15 mouse cellular contexts compared by ENCODE assay signal in genomic region chr3:105520446-105520845, GRCm38 (mm10).
DNase-seq lines count a peak whose midpoint lies in the region; ATAC-seq and TF ChIP-seq lines count a peak whose summit lies in the region.
"Had no signal": no experiment of that assay in that cellular context is flagged by ENCODE, and none has a peak within 500 bp of the region (broad histone marks: within the 10 kb centered on the region; RNA-seq: fewer than 3 reads in every experiment).

No protein-coding gene starts in this region.

- H3K27me3 ChIP-seq in forebrain, embryonic 13.5 days = no peaks in the 10 kb centered on the region
- no peaks in the 10 kb centered on the region for H3K27me3 ChIP-seq in forebrain, embryonic 16.5 days (replicated peaks; ENCODE audit: control insufficient read depth, insufficient read depth, low read length)
- H3K27me3 ChIP-seq in midbrain, postnatal 0 days (ENCODE audit: insufficient read depth, low read length) = no peaks in the 10 kb centered on the region
- H3K27me3 ChIP-seq in midbrain, embryonic 14.5 days (ENCODE audit: control insufficient read depth, insufficient read depth, low read length) = no peaks in the 10 kb centered on the region
- H3K27me3 ChIP-seq: embryonic facial prominence, embryonic 13.5 days; hindbrain, embryonic 15.5 days had no signal

- no peaks in the 10 kb centered on the region for H3K9me3 ChIP-seq in forebrain, embryonic 13.5 days (replicated peaks)
- H3K9me3 ChIP-seq in forebrain, embryonic 16.5 days (ENCODE audit: control insufficient read depth, low read length) = no peaks in the 10 kb centered on the region
- H3K9me3 ChIP-seq in midbrain, postnatal 0 days (ENCODE audit: low read length) = no peaks in the 10 kb centered on the region
- H3K9me3 ChIP-seq in midbrain, embryonic 14.5 days (ENCODE audit: control insufficient read depth, low read length) = no peaks in the 10 kb centered on the region
- H3K9me3 ChIP-seq: embryonic facial prominence, embryonic 13.5 days; heart, embryonic 12.5 days; hindbrain, embryonic 15.5 days had no signal

- 86% methylated on average over 6 of the region's 6 CpGs for WGBS in forebrain, embryonic 13.5 days
- 84% methylated on average over 6 of the region's 6 CpGs for WGBS in forebrain, embryonic 16.5 days
- WGBS in midbrain, postnatal 0 days = 80% methylated on average over 6 of the region's 6 CpGs
- 88% methylated on average over 6 of the region's 6 CpGs for WGBS in midbrain, embryonic 14.5 days

- no peak for TF ChIP-seq CTCF in layer of hippocampus, adult 2 months (conservative IDR thresholded peaks at IDR 0.05)
- TF ChIP-seq CTCF in midbrain, postnatal 0 days (IDR thresholded peaks at IDR 0.05) = no peak

- no peaks in the 10 kb centered on the region for H3K36me3 ChIP-seq in forebrain, embryonic 13.5 days (ENCODE audit: poor library complexity, severe bottlenecking)
- H3K36me3 ChIP-seq in forebrain, embryonic 16.5 days (ENCODE audit: control insufficient read depth, insufficient read depth) = no peaks in the 10 kb centered on the region
- H3K36me3 ChIP-seq in midbrain, postnatal 0 days (ENCODE audit: insufficient read depth, low read length) = no peaks in the 10 kb centered on the region
- no peaks in the 10 kb centered on the region for H3K36me3 ChIP-seq in midbrain, embryonic 14.5 days (ENCODE audit: control insufficient read depth, insufficient read depth, low read length)
- H3K36me3 ChIP-seq: embryonic facial prominence, embryonic 13.5 days; heart, embryonic 12.5 days; hindbrain, embryonic 15.5 days had no signal

- H3K27ac ChIP-seq in forebrain, embryonic 13.5 days = 0 out of 2 replicates have a peak overlapping the region, but pooled peaks have one; percentile 44
- H3K27ac ChIP-seq in forebrain, embryonic 16.5 days (ENCODE audit: low read length) = no peak overlapping the region
- H3K27ac ChIP-seq in layer of hippocampus, adult 2 months = peak overlapping the region; percentile 91
- 0 out of 2 replicates have a peak overlapping the region, but pooled peaks have one; percentile 44 for H3K27ac ChIP-seq in midbrain, postnatal 0 days (ENCODE audit: low read depth, low read length)
- H3K27ac ChIP-seq in midbrain, embryonic 14.5 days (replicated peaks; ENCODE audit: low read depth, low read length) = no peak overlapping the region
- H3K27ac ChIP-seq: embryonic facial prominence, embryonic 13.5 days had no signal

- H3K9ac ChIP-seq in forebrain, embryonic 13.5 days = no peak overlapping the region
- H3K9ac ChIP-seq in forebrain, embryonic 16.5 days (replicated peaks; ENCODE audit: low read depth, low read length) = no peak overlapping the region
- H3K9ac ChIP-seq in midbrain, postnatal 0 days (replicated peaks; ENCODE audit: low read length, poor library complexity, severe bottlenecking) = no peak overlapping the region
- H3K9ac ChIP-seq in midbrain, embryonic 14.5 days (replicated peaks; ENCODE audit: low read length) = no peak overlapping the region
- H3K9ac ChIP-seq: embryonic facial prominence, embryonic 13.5 days; heart, embryonic 12.5 days; hindbrain, embryonic 15.5 days had no signal

- peaks cover 12% of the 10 kb centered on the region for H3K4me1 ChIP-seq in forebrain, embryonic 13.5 days
- H3K4me1 ChIP-seq in forebrain, embryonic 16.5 days (replicated peaks; ENCODE audit: control insufficient read depth, insufficient read depth, low read length) = peaks cover 13% of the 10 kb centered on the region
- H3K4me1 ChIP-seq in midbrain, postnatal 0 days (ENCODE audit: insufficient read depth, low read length) = peaks cover 6% of the 10 kb centered on the region
- H3K4me1 ChIP-seq in midbrain, embryonic 14.5 days (ENCODE audit: control insufficient read depth, insufficient read depth, low read length) = peaks cover 8% of the 10 kb centered on the region; the same call in 1 of the 2 replicates
- H3K4me1 ChIP-seq: embryonic facial prominence, embryonic 13.5 days had no signal

- H3K4me2 ChIP-seq in forebrain, embryonic 13.5 days = no peak overlapping the region
- no peak overlapping the region for H3K4me2 ChIP-seq in forebrain, embryonic 16.5 days (ENCODE audit: low read length)
- no peak overlapping the region for H3K4me2 ChIP-seq in midbrain, postnatal 0 days (ENCODE audit: low read depth, low read length, poor library complexity, severe bottlenecking)
- H3K4me2 ChIP-seq in midbrain, embryonic 14.5 days (ENCODE audit: low read length) = no peak overlapping the region
- H3K4me2 ChIP-seq: embryonic facial prominence, embryonic 13.5 days had no signal

- no peak overlapping the region for H3K4me3 ChIP-seq in forebrain, embryonic 13.5 days
- no peak overlapping the region for H3K4me3 ChIP-seq in forebrain, embryonic 16.5 days (replicated peaks; ENCODE audit: low read length)
- no peak overlapping the region for H3K4me3 ChIP-seq in layer of hippocampus, adult 2 months
- H3K4me3 ChIP-seq in midbrain, postnatal 0 days (ENCODE audit: low read depth, low read length) = no peak overlapping the region
- no peak overlapping the region for H3K4me3 ChIP-seq in midbrain, embryonic 14.5 days (replicated peaks; ENCODE audit: low read depth, low read length)
- H3K4me3 ChIP-seq: embryonic facial prominence, embryonic 13.5 days; heart, embryonic 12.5 days; hindbrain, embryonic 15.5 days had no signal

- DNase-seq in layer of hippocampus, adult 2 months (ENCODE audit: low spot score in 2 of 2) = no peak
- no peak for DNase-seq in layer of hippocampus, adult 8-10 months (ENCODE audit: low spot score in 2 of 2)
- no peak for DNase-seq in midbrain, postnatal 0 days (ENCODE audit: low spot score)
- DNase-seq in midbrain, embryonic 14.5 days = no peak
- no peak for DNase-seq in frontal cortex, postnatal 14 days (ENCODE audit: low spot score in 2 of 2)
- DNase-seq: adrenal gland, postnatal 25 days; gastrocnemius, postnatal 36 days had no signal

- no peak for ATAC-seq in forebrain, embryonic 13.5 days
- ATAC-seq in forebrain, embryonic 16.5 days = no peak
- no peak for ATAC-seq in midbrain, postnatal 0 days (ENCODE audit: low FRiP score)
- no peak for ATAC-seq in midbrain, embryonic 14.5 days (ENCODE audit: low FRiP score, low TSS enrichment)
- ATAC-seq: activated CD4-positive, CD25-positive, alpha-beta regulatory T cell, adult 4 months; inflammation-experienced regulatory T-cells, adult 6 months; intestine, postnatal 0 days had no signal

Comparison
In these comparisons a context has a peak if more than half of its experiments do, and no peak if none do; other contexts are left out.
1. H3K27ac ChIP-seq: peak in forebrain, embryonic 13.5 days (single experiment), layer of hippocampus, adult 2 months (single experiment) and midbrain, postnatal 0 days (single experiment); none in forebrain, embryonic 16.5 days (single experiment) and midbrain, embryonic 14.5 days (single experiment).